32 mouse cellular contexts compared by ENCODE assay signal in genomic region chr10:61158594-61158993, GRCm38 (mm10). TPM values are rescaled to one million over a fixed set of nuclear protein-coding genes. Genes with fewer than 3 reads are reported as not detected.
DNase-seq lines count a peak whose midpoint lies in the region; ATAC-seq and TF ChIP-seq lines count a peak whose summit lies in the region.
"Had no signal": no experiment of that assay in that cellular context is flagged by ENCODE, and none has a peak within 500 bp of the region (broad histone marks: within the 10 kb centered on the region; RNA-seq: fewer than 3 reads in every experiment).

No protein-coding gene starts in this region.

- no peaks in the 10 kb centered on the region for H3K27me3 ChIP-seq in kidney, embryonic 15.5 days
- H3K27me3 ChIP-seq in kidney, postnatal 0 days (ENCODE audit: insufficient read depth, low read length) = no peaks in the 10 kb centered on the region
- H3K27me3 ChIP-seq: CH12.LX; embryonic facial prominence, embryonic 13.5 days; embryonic facial prominence, embryonic 15.5 days; forebrain, embryonic 13.5 days; forebrain, embryonic 15.5 days; Patski had no signal

- WGBS in kidney, embryonic 15.5 days = 40% methylated on average over 3 of the region's 3 CpGs
- 21% methylated on average over 3 of the region's 3 CpGs for WGBS in kidney, postnatal 0 days

- no peak overlapping the region for H3K4me3 ChIP-seq in kidney, embryonic 15.5 days (replicated peaks)
- H3K4me3 ChIP-seq in kidney, postnatal 0 days (replicated peaks; ENCODE audit: low read depth, low read length) = no peak overlapping the region
- H3K4me3 ChIP-seq: embryonic facial prominence, embryonic 13.5 days; embryonic facial prominence, embryonic 15.5 days; erythroblast, embryonic 14.5 days; forebrain, embryonic 13.5 days; forebrain, embryonic 15.5 days had no signal

- no peaks in the 10 kb centered on the region for H3K9me3 ChIP-seq in kidney, embryonic 15.5 days (replicated peaks)
- H3K9me3 ChIP-seq in kidney, postnatal 0 days (replicated peaks; ENCODE audit: low read length) = no peaks in the 10 kb centered on the region
- H3K9me3 ChIP-seq: embryonic facial prominence, embryonic 13.5 days; embryonic facial prominence, embryonic 15.5 days; forebrain, embryonic 13.5 days; forebrain, embryonic 15.5 days had no signal

- no peak overlapping the region for H3K27ac ChIP-seq in kidney, embryonic 15.5 days
- H3K27ac ChIP-seq in kidney, postnatal 0 days = no peak overlapping the region
- H3K27ac ChIP-seq: embryonic facial prominence, embryonic 13.5 days; embryonic facial prominence, embryonic 15.5 days; forebrain, embryonic 13.5 days; forebrain, embryonic 15.5 days had no signal

- H3K36me3 ChIP-seq in kidney, embryonic 15.5 days = no peaks in the 10 kb centered on the region
- H3K36me3 ChIP-seq in kidney, postnatal 0 days (ENCODE audit: insufficient read depth, low read length) = no peaks in the 10 kb centered on the region
- H3K36me3 ChIP-seq: embryonic facial prominence, embryonic 13.5 days; embryonic facial prominence, embryonic 15.5 days; forebrain, embryonic 15.5 days; G1E had no signal

- peak; percentile 56; the same call in 1 of the 2 replicates for ATAC-seq in kidney, embryonic 15.5 days (replicated peaks; ENCODE audit: low FRiP score)
- ATAC-seq in kidney, postnatal 0 days (replicated peaks; ENCODE audit: low FRiP score, low read depth) = no peak; the same call in 1 of the 2 replicates
- ATAC-seq: activated CD4-positive, CD25-positive, alpha-beta regulatory T cell, adult 4 months; CD4-positive, CD25-positive, alpha-beta regulatory T cell, adult 4 months; forebrain, embryonic 13.5 days; forebrain, embryonic 15.5 days; Patski had no signal

- H3K4me2 ChIP-seq in kidney, embryonic 15.5 days = no peak overlapping the region
- no peak overlapping the region for H3K4me2 ChIP-seq in kidney, postnatal 0 days (ENCODE audit: low read length)
- H3K4me2 ChIP-seq: embryonic facial prominence, embryonic 13.5 days; embryonic facial prominence, embryonic 15.5 days; forebrain, embryonic 13.5 days; forebrain, embryonic 15.5 days had no signal

- H3K9ac ChIP-seq in kidney, embryonic 15.5 days = no peak overlapping the region
- no peak overlapping the region for H3K9ac ChIP-seq in kidney, postnatal 0 days (ENCODE audit: low read depth, low read length)
- H3K9ac ChIP-seq: embryonic facial prominence, embryonic 13.5 days; embryonic facial prominence, embryonic 15.5 days; forebrain, embryonic 13.5 days; forebrain, embryonic 15.5 days had no signal

- TF ChIP-seq CTCF in kidney, postnatal 0 days (IDR thresholded peaks at IDR 0.05; ENCODE audit: low read depth) = no peak

- no peaks in the 10 kb centered on the region for H3K4me1 ChIP-seq in kidney, embryonic 15.5 days
- no peaks in the 10 kb centered on the region for H3K4me1 ChIP-seq in kidney, postnatal 0 days (replicated peaks; ENCODE audit: insufficient read depth, low read length)
- H3K4me1 ChIP-seq: embryonic facial prominence, embryonic 13.5 days; embryonic facial prominence, embryonic 15.5 days; forebrain, embryonic 13.5 days; forebrain, embryonic 15.5 days had no signal

- peak; percentile 36 for DNase-seq in heart, adult 11 months
- DNase-seq in heart, postnatal 4 days = no peak
- DNase-seq in kidney, postnatal 4 days = no peak
- DNase-seq in kidney, postnatal 0 days (ENCODE audit: low spot score) = peak; percentile 44
- no peak for DNase-seq in kidney, adult 8-10 months
- no peak for DNase-seq in frontal cortex, postnatal 10 days (ENCODE audit: low spot score in 2 of 2)
- DNase-seq: adrenal gland, adult 8-10 months; adrenal gland, postnatal 14 days; adrenal gland, postnatal 36 days; B cell, adult 2 months; cerebellum, adult 11 months; cerebellum, adult 18-20 months; cerebellum, adult 8-10 months; cerebellum, adult 9-11 months; cerebellum, postnatal 14 days; cerebellum, postnatal 36 days; embryo, embryonic 11 days had no signal

RNA-seq across cellular contexts. Expression of gene Sgpl1, which starts 11.1 kb away (rescaled TPM):
- 10 to 100 TPM; 26.2 to 29.3 TPM for total RNA-seq in heart, postnatal 4 days (2021)
- 62.9 and 63.4 TPM in 2 replicates for polyA plus RNA-seq in kidney, embryonic 15.5 days (2015; fragmentation: Nextera tagmentation; extraction: Ambion mirVana)
- 54.5 and 57.7 TPM in 2 replicates for polyA plus RNA-seq in kidney, postnatal 0 days (2015; fragmentation: Nextera tagmentation; extraction: Ambion mirVana)
- polyA plus RNA-seq: G1E had no signal

RNA-seq across cellular contexts. Expression of gene Tbata, which starts 13.2 kb away (rescaled TPM):
- total RNA-seq in heart, postnatal 4 days (2021) = not detected
- polyA plus RNA-seq in kidney, embryonic 15.5 days (2015; fragmentation: Nextera tagmentation; extraction: Ambion mirVana) = 0.23 TPM in 1 of 2 replicates, not detected in the other
- 0.24 TPM in 1 of 2 replicates, not detected in the other for polyA plus RNA-seq in kidney, postnatal 0 days (2015; fragmentation: Nextera tagmentation; extraction: Ambion mirVana)
- total RNA-seq: adrenal gland, adult 18-20 months; adrenal gland, adult 8-10 months; adrenal gland, postnatal 14 days; adrenal gland, postnatal 36 days; common myeloid progenitor, adult 5-6 weeks; G1E had no signal
- polyA plus RNA-seq: activated CD4-positive, CD25-positive, alpha-beta regulatory T cell, adult 4 months; CD4-positive, CD25-positive, alpha-beta regulatory T cell, adult 4 months; embryonic facial prominence, embryonic 11.5 days; embryonic facial prominence, embryonic 13.5 days; erythroblast, embryonic 14.5 days; forebrain, embryonic 11.5 days; G1E; Patski had no signal

Comparison
In these comparisons a context has a peak if more than half of its experiments do, and no peak if none do; other contexts are left out.
1. DNase-seq: peak in heart, adult 11 months (single experiment) and kidney, postnatal 0 days (single experiment); none in heart, postnatal 4 days (single experiment), kidney, postnatal 4 days (0 of 2), kidney, adult 8-10 months (0 of 2) and frontal cortex, postnatal 10 days (0 of 2).